Mouse (Mus musculus): ENCODE results near the gene Large1.
"Not testable (repeated sequence)": the region's sequence is repeated elsewhere in the genome, so short reads cannot be mapped to it uniquely, and the experiment has no call there.

Large1 gene

DNA sequence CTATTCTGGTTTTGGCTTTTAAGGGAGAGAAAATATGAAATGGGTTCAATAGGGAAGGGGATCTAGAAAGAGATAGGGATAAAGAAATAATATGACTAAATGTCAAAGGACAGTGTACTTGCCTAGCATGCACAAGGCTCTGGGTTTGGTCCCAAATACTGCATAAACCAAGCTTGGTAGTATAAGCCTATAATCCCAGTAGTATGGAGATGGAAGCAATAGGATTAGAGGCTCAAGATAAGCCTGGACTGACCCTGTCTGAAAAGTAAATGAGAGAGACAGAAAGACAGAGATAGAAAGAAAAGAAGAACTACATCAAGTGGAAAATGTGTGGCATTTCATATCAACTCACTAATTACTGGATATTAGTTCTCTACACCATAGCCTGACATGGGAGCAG is 180.7 kb downstream of the Large1 start:
- no peak for DNase-seq (ENCODE audit: low spot score in 2 of 2)

DNA sequence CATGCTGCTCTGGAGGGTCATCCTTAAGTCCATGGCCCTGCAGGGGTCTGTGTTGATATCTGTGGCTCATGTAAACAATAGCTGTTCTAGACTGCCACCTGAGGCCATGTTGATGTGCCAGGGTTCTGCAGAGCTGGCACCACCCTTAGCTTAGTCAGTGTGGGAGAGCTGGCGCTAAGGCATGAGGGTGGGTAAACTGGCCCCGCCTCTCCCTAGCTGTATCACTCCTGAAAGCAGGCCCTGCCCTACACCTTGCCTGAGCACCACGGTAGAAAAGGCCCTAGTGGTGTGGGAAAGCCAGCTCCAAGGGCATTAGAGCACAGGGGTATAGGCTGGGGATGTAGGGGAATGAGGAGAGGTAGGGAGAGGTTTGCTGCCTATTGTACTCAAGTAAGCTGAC is 191.3 kb downstream of the Large1 start:
- DNase-seq (ENCODE audit: low spot score in 2 of 2) = peak in 1 of 2 experiments; percentile 31

DNA sequence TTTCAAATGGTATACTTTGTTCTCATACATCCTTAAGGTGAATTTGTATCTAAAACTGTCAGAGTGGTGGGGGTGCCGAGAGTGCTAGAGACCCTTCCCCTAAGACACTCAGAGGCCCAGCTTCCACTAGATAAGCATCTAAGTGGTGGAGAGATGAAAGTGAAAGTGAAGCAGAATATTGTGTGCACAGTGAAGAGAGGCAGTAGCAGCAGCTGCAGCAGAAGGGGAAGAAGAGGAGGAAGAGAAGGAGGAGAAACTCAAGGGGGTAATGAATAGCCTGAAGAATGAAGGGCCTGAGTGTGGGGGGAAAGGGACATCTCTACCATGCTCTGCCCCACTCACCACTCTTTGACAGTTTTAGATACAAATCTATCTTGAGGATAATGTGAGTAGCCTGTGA is 191.8 kb downstream of the Large1 start:
- DNase-seq (ENCODE audit: low spot score in 2 of 2) = no peak

DNA sequence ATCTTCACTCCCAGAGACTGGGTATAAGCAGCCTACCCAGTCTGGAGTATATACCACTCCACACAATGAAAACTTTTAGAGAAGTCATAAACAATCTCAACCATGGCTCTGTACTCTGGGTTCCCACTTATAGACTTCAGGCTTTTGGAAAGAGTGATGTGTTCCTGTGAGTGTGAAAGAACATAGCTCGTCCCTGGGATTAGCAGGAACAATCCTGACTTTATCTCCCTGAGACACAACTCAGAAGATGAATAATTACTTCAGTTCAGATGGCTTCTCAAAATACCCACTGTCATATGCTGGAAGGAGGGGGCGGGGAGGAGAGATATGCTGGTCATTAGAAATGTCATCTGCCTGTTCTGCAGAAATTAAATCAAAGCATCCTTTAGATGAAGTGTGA is 192.4 kb downstream of the Large1 start:
- no peak for DNase-seq (ENCODE audit: low spot score in 2 of 2)

DNA sequence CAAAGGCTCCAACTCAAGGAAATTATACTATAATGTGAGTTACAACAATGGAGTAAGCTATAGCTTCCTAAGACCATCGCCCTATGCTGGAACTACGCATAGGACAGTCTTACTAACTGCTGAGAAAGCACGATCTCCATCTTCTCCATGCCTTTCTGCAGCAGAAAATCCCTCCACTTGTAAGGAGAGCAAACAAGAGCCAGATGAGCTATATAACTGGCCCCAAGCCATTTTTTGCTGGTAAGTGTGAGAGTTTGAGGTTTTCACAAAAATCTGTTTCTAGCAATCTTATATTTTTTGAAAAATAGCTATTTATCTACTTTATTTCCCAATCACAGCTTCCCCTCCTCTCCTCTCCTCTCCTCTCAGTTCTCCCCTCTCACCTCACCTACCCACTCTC is 206.1 kb downstream of the Large1 start:
- no peak for DNase-seq (ENCODE audit: low spot score in 2 of 2)

DNA sequence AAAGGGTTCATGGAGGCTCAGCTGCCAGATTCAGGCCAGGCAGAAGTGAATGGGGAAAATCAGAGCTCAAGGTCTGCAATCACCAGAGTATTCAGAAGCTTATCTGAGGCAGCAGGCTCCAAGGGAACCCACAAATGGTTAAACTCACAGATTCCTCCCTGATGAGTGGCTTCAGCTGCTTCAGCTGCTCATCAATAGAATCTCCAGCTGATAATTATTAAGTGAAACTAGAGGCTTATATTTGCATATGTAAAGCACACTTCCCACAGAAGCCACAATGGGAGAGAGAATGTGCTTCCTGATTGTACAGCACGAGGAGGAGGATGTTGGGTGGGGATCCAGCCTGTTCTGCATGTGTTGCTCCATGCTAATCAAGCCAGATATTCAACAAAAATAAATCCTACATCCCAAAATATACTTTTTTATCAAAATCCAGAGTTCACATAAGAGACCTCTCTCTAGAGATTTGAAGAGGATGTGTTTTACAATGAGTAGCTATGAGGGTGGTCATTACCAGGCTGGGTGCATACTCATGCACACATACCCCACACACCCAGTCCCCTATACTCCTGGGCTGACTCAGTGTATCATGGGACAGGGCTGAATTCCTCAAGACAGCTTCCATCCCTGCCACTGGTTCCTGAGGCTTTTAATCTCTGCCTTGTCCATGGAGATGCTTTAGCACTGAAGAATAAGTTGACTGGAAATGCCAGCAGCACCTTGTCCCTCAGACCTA is 210.5 kb downstream of the Large1 start:
- DNase-seq (ENCODE audit: low spot score in 2 of 2) = no peak

DNA sequence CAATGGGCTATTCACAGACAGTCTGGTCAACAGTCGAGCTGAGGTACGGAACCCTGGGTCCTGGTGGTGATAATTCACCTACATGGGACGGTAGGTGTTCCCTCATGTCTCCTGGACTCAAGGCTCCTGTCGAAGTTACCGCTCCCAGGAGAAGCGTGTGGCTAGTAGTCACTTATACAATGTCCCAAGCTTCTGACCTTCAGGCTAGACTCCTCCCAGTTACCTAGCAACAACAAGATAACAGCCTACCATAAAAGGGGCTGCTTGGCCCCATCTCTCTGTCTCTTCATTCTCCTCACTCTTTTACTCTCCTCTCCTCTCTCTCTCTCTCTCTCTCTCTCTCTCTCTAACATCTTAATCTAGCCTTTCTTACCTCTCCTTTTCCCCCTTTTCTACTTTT is 217.9 kb downstream of the Large1 start:
- no peak for DNase-seq (ENCODE audit: low spot score in 2 of 2)

DNA sequence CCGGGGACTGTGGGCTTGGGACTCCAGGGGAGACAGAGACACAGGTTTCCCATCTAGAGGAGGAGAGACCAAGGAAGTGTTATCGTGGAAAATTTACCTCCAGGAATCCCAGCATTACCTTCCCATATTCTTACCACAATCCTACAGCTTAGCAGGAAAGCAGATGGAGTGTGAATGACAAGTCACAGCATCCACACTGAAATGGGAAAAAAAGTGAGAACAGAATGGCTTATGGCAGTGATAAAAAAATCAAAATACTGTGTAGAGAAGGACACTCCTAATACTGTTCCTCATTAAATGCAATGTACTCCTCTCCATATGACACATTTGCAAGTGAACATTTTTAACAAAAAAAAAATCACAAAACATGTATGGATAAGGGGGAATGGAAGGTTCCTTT is 221.3 kb downstream of the Large1 start:
- DNase-seq (ENCODE audit: low spot score in 2 of 2) = peak in 1 of 2 experiments; percentile 22

DNA sequence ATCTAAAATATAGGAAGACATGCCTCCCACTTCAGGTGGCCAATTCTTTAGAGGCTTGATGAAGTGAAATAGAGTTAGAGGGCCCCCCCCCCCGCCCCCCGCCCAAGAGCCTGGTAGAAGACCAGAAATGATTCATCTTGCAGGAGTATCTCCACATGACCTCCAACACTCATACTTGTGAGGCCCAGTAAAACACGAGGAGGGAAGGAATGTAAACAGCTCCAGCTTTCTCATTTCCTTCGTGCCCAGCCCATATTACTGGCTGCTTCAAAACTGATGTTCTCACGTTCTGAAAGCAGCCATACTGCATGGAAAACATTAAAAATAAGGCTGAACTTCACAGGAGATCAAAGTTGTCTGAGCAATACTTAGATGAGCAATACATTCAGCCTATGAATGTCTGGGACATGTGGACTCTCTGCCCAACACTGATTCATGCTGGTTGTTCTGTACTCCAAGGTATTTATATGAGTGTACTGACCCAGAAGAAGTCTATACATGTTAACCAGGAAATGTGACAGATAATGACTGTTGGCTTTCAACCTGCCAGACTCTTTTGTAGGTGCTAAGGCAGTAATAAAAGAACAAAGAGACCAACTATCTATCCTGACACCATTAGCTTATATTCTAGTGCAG is 229.4 kb downstream of the Large1 start:
- no peak for DNase-seq (ENCODE audit: low spot score in 2 of 2)

DNA sequence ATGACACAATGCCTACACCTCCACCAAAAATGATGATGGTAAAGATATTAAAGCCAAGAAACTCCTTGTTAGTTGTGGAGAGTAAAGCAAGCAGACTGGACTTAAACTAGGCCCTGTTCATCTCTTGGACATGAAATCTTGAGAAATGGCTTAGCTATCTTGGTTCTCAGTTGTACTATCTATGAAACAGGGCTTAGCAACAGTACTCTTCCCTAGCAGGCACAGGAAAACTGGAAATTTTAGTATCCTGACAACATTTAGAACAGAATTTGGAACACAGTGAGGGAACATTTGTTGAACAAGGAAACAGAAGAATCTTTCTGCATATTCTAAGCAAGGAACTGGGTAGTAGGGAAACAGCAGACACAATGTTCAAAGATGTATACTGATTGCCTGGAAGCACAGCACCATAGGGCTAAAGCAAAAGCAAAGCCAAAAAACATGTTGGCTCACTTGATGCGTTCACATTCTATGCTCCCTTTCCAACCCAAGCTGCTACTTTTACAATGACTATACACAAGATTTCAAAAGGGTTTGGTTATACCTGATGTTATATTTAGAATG is 240.9 kb downstream of the Large1 start:
- DNase-seq (ENCODE audit: low spot score in 2 of 2) = no peak

DNA sequence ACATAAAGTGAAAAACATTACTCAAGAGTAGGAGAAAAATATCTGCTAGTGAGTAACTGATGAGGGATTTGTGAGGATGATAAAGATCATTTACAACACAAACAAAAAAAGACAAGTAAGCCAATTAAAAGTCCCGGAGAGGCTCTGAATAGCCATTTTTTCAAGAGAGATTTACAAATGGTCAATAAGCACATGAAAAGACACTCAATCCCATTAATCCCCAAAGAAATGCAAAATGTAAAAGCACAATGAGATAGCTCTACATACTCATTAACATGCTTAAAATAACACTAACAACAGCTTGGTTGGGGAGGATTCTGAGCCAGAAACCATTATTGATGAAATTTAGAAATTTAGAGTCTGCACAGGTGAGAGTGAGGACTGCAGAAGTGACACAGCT is 249.3 kb downstream of the Large1 start:
- no peak for DNase-seq (ENCODE audit: low spot score in 2 of 2)

DNA sequence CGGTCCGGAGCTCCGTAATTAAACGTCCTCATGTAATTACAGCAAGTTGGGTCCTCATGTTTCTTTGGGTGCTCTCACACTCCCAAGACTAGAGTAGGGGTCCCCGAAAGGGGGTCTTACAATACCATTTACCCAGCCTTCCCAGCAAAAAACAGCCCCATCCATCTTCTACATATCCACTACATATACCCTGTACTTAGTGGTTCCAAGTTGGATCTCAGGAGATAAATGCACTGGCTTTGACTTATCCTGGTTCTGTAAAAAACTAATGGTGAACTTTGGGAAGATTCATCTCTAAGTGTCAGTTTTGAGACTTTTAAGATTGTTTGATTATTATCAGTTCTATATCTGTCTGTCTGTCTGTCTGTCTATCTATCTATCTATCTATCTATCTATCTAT is 252.3 kb downstream of the Large1 start:
- DNase-seq (ENCODE audit: low spot score in 2 of 2) = no peak

DNA sequence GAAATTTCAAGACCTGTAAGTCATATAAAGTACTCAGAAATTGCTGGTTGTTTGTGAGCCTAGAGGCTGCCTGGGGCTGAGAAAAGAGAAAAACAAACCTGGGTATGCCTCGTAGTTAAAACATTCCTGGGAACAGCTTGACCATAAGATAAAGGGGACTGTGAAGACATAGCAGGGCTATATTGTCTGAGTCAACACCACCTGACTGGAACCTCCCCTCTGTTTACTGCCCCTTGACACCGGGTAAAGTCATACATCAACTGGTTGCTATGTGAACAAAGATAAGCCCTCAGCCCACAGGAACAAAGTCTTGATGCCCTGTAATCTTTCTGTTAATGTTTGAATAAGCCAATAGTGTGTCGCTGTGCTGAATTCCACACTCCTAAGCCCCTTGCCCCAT is 252.7 kb downstream of the Large1 start:
- DNase-seq (ENCODE audit: low spot score in 2 of 2) = not testable (repeated sequence)

DNA sequence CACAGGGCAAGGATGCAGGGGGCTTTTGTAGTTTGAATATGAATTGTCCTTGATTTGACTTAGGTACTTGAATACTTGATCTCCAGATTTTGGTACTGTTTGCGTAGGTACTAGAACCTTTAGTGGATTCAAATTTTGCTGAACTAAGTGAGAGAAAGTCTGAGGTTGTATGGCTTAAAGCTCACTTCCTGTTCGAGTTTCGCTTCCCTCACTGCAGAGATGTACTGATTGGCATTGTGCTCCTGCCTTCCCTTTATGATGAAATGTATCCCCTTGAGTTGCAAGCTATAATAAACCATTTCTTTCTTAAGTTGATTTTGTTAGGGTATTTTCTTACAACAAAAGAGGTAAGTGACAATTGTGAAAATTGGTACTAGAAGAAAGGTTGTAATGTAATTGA is 253.8 kb downstream of the Large1 start:
- no peak for DNase-seq (ENCODE audit: low spot score in 2 of 2)

DNA sequence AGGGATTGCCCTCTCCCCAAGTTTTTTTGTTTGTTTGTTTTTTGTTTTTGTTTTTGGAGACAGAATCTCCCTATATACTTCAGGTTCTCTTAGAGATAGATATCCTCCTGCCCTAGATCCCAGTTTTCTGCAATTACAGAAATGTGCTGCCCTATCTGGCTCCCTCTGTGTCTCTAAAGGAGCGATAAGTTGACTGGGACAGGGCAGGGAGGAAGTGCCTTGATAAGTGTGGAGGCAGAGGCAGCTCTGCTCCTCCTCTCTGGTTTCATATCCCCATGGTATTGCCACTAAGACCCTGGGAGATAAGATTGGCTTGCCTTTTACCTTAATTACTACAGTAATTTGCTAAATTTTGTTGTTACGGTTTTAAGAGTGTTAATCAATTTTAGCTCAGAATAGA is 256.4 kb downstream of the Large1 start:
- DNase-seq (ENCODE audit: low spot score in 2 of 2) = no peak

DNA sequence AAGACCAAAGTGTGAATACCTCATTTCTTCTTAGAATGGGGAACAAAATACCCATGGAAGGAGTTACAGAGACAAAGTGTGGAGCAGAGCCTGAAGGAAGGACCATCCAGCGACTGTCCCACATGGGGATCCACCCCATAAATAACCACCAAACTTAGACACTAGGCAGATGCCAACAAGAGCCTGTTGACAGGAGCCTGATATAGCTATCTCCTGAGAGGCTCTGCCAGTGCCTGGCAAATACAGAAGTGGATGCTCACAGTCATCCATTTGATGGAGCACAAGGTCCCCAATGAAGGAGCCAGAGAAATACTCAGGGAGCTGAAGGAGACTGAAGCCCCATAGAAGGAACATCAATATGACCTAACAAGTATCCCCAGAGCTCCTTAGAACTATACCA is 275.6 kb downstream of the Large1 start:
- DNase-seq (ENCODE audit: low spot score in 2 of 2) = not testable (repeated sequence)

DNA sequence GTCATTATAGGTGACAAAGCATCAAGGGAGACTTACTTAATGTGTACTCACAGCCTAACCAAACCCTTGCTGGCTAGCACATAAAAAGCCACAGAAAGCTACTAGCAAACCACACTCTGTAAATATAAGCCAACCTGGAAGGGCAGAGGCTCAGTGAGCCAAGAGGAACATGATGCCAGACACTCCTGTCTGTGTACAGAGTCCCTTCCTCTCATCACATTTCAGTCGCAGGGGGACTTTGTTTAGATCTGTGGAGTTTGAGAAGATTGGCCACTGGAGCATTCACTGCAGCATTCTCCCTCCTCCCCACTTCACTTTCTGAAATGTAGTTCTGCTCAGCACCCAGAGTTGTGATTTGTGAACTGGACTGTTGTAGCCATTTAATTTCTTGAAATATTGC is 291.9 kb downstream of the Large1 start:
- no peak for DNase-seq (ENCODE audit: low spot score in 2 of 2)

DNA sequence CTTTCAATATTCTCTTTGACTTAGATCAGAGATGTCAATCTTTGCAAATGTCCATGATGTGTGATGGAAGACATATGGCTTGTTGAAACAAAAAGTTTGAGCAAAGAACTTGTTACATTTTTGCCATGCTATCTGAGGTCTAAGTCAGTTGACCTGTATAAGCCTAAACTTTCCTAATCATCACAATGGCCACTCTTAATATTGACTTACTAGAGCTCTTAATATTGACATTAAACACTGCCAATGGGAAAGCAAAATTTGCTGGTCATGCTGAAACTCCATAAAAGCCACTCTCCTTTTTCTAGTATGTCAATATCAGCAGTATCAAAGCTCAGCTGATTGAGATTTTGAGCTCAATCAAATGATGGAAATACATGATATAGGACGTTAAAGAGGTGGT is 298.6 kb downstream of the Large1 start:
- no peak for DNase-seq (ENCODE audit: low spot score in 2 of 2)

DNA sequence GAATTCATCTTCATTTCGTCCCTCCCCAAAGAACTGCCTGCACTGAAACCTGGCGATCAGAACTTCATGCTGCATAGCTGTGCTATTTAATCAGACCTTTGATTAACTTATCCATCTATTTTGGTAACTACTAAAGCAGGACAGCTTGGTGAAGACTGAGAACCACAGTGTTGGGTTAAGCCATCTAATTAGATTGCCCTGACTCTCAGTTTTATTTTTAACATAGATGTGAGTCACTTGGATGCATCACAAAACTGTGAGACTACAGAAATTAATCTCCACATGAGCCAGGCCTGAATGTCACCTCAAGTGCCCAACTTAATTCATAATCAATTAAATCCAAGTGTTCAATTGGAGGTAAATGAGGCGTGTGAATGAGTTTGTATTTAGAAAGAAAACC is 299.5 kb downstream of the Large1 start:
- DNase-seq (ENCODE audit: low spot score in 2 of 2) = no peak

DNA sequence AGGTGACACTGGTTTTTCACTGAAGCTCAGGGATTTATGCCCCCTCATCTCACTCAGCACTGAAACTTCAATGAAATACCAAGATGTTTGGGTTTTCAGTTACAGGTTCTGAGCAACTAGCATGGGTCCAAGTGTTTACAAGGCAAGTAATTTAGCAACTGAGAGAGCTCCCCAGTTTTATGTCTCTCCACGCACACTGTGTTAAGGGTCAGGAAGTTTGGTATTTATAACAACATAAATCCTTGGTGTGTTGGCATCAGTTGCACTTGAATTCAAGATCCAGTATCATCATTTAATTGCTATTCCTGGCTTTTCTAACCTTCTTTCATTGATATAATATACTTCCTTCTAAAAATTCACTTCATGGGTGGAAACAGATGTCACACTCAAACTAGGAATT is 300.9 kb downstream of the Large1 start:
- no peak for DNase-seq (ENCODE audit: low spot score in 2 of 2)

DNA sequence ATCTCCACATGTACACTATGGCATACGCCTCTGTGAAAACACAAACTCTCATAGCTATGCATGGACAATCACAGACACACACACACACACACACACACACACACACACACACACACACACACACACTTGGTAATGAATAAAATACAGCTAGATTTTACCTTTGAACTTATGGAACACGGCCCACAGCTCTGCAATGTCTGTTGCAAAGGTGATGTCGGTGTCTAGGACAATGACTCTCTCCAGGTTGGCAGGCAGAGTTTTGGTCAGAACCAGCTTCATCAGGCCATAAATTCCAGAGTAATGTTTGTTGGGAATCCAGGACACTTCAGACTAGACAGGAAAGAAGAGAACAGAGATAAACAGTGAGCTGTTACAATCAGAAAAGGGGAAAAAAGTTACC is 305.2 kb downstream of the Large1 start:
- no peak for DNase-seq (ENCODE audit: low spot score in 2 of 2)

DNA sequence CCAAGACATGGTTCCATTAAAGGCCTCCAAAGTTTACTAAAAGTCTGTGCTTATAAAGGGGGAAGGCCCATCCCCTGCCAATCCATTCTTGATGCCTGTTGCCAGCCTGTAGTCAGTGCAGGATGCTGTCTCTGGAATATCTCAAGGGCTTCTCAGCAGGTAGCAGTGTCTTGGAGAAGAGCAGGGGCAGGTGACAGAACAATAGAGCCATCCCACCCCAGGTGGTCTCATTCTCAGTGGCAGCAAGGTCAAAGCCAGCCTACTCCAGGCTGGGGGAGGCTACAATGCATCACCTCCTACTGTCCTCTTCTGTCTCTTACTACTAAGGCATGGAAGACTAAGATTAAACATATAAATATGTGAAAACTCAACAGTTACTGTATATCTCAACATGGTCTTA is 323.6 kb downstream of the Large1 start:
- DNase-seq (ENCODE audit: low spot score in 2 of 2) = no peak

DNA sequence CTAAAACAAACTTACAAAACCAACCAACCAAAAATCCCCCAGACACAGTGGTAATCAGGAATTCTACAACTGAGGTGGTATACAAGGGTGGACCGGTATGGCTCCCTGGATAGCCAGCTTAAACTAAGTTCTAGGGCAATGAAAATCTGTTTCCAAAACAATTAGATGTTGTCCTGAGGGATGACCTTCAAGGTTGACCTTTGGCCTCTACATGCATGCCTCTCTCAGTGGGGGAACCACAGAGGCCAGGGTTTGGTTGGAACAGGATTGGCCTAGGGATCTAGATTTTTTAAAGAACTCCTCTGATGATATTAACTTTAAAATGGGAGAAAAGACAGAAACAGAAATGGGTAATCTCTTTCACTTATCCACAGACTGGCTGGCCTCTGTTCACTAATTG is 335.1 kb downstream of the Large1 start:
- no peak for DNase-seq (ENCODE audit: low spot score in 2 of 2)

Data from right cerebral cortex, adult 2 months (tissue).